Mouse (Mus musculus): Measurements from ENCODE around the gene Gm21292. TPM values are rescaled to one million over a fixed set of nuclear protein-coding genes. Genes with fewer than 3 reads are reported as not detected.
"Not testable (repeated sequence)": the region's sequence is repeated elsewhere in the genome, so short reads cannot be mapped to it uniquely, and the experiment has no call there.

Gm21292 gene
- polyA plus RNA-seq (2015; fragmentation: Nextera tagmentation; extraction: Ambion mirVana): not detected in 2 replicates

DNA sequence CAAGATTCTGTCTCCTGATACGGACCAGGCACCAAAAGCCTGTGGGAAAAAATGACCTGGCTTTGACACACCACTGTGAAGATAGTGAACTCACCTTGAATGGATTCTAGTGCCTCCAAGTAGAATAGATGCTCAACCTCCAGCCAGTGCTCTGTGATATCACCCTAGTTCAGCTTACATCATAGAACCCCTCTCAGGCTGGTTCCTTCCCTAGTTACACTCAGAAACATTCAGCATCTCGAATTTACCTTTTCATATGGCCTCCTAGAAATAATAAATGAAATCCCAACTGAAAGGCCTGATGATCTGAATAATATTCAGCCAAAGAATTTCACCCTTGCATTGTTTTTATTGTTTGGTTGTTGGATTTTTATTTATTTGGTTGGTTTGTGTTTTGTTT, at the start of gene Gm21292:
TSS of gene Gm21292 (minus strand) at position 101 of the 400 bp plus-strand sequence.
- not testable (repeated sequence) for H3K36me3 ChIP-seq (ENCODE audit: control insufficient read depth, insufficient read depth, low read length); H3K27me3 ChIP-seq (replicated peaks; ENCODE audit: control insufficient read depth, insufficient read depth, low read length); H3K9me3 ChIP-seq (ENCODE audit: control insufficient read depth, low read length); H3K4me1 ChIP-seq (ENCODE audit: control insufficient read depth, insufficient read depth, low read length); H3K4me2 ChIP-seq (ENCODE audit: low read depth, low read length); H3K4me3 ChIP-seq (ENCODE audit: low read length); ATAC-seq; H3K9ac ChIP-seq (ENCODE audit: low read depth, low read length); H3K27ac ChIP-seq (ENCODE audit: low read length)
- WGBS: no CpG with 5 or more reads among the region's 2 CpGs

Other genes with a start within 250 kb of the Gm21292 start
- not detected in 2 replicates for gene Gm21721, start 68.3 kb upstream of the Gm21292 start, polyA plus RNA-seq (2015; fragmentation: Nextera tagmentation; extraction: Ambion mirVana)
- not detected in 2 replicates for gene Gm21812, start 213.3 kb upstream of the Gm21292 start, polyA plus RNA-seq (2015; fragmentation: Nextera tagmentation; extraction: Ambion mirVana)

Measured in intestine, embryonic 16.5 days (tissue).